ENCODE assay signal across 11 mouse cellular contexts in genomic region chr13:51191416-51192140, GRCm38 (mm10). TPM values are rescaled to one million over a fixed set of nuclear protein-coding genes. Genes with fewer than 3 reads are reported as not detected.
DNase-seq lines count a peak whose midpoint lies in the region; ATAC-seq and TF ChIP-seq lines count a peak whose summit lies in the region.
"Had no signal": no experiment of that assay in that cellular context is flagged by ENCODE, and none has a peak within 500 bp of the region (broad histone marks: within the 10 kb centered on the region; RNA-seq: fewer than 3 reads in every experiment).

No protein-coding gene starts in this region.

- no peak overlapping the region for H3K27ac ChIP-seq in layer of hippocampus, adult 2 months
- no peak overlapping the region for H3K27ac ChIP-seq in kidney, postnatal 0 days
- H3K27ac ChIP-seq: forebrain, embryonic 13.5 days; limb, embryonic 12.5 days had no signal

- no peaks in the 10 kb centered on the region for H3K9me3 ChIP-seq in kidney, postnatal 0 days (replicated peaks; ENCODE audit: low read length)
- H3K9me3 ChIP-seq: forebrain, embryonic 13.5 days had no signal

- H3K27me3 ChIP-seq in kidney, postnatal 0 days (ENCODE audit: insufficient read depth, low read length) = no peaks in the 10 kb centered on the region
- H3K27me3 ChIP-seq: forebrain, embryonic 13.5 days; limb, embryonic 12.5 days had no signal

- H3K36me3 ChIP-seq in kidney, postnatal 0 days (ENCODE audit: insufficient read depth, low read length) = no peaks in the 10 kb centered on the region
- H3K36me3 ChIP-seq: limb, embryonic 12.5 days had no signal

- no peak overlapping the region for H3K9ac ChIP-seq in kidney, postnatal 0 days (ENCODE audit: low read depth, low read length)
- H3K9ac ChIP-seq: forebrain, embryonic 13.5 days; limb, embryonic 12.5 days had no signal

- ATAC-seq in kidney, postnatal 0 days (replicated peaks; ENCODE audit: low FRiP score, low read depth) = no peak
- ATAC-seq: forebrain, embryonic 13.5 days had no signal

- peak; percentile 33 to 38 for DNase-seq in adrenal gland, adult 18-20 months (ENCODE audit: low spot score in 2 of 2)
- DNase-seq in adrenal gland, adult 8-10 months = no peak
- peak in 1 of 2 experiments; percentile 34 for DNase-seq in layer of hippocampus, adult 2 months (ENCODE audit: low spot score in 2 of 2)
- no peak for DNase-seq in layer of hippocampus, postnatal 36 days
- DNase-seq in Muller cell, postnatal 12 days (ENCODE audit: inconsistent ontology term) = peak; percentile 35
- DNase-seq in kidney, postnatal 0 days (ENCODE audit: low spot score) = peak; percentile 83
- no peak for DNase-seq in cerebellum, adult 9-10 months
- DNase-seq in layer of hippocampus, adult 9-10 months (ENCODE audit: low spot score) = no peak

- TF ChIP-seq CTCF in layer of hippocampus, adult 2 months (conservative IDR thresholded peaks at IDR 0.05) = peak; percentile 75
- peak; percentile 70 for TF ChIP-seq CTCF in kidney, postnatal 0 days (IDR thresholded peaks at IDR 0.05; ENCODE audit: low read depth)

- WGBS in kidney, postnatal 0 days = 72% methylated on average over 6 of the region's 6 CpGs

- H3K4me2 ChIP-seq in kidney, postnatal 0 days (ENCODE audit: low read length) = no peak overlapping the region
- H3K4me2 ChIP-seq: forebrain, embryonic 13.5 days; limb, embryonic 12.5 days had no signal

- no peak overlapping the region for H3K4me3 ChIP-seq in layer of hippocampus, adult 2 months
- no peak overlapping the region for H3K4me3 ChIP-seq in kidney, postnatal 0 days (replicated peaks; ENCODE audit: low read depth, low read length)
- H3K4me3 ChIP-seq: forebrain, embryonic 13.5 days; limb, embryonic 12.5 days; myocyte had no signal

- no peaks in the 10 kb centered on the region for H3K4me1 ChIP-seq in kidney, postnatal 0 days (replicated peaks; ENCODE audit: insufficient read depth, low read length)
- H3K4me1 ChIP-seq: forebrain, embryonic 13.5 days had no signal

RNA-seq across cellular contexts. Expression of gene Nxnl2, which starts 20.8 kb away (rescaled TPM):
- total RNA-seq in adrenal gland, adult 18-20 months (2021) = under 1 TPM; 0.27 to 0.67 TPM
- under 1 TPM in 2 of 4 experiments, not detected in 2; 0.45 to 0.65 TPM for total RNA-seq in adrenal gland, adult 8-10 months (2022)
- under 1 TPM in 1 of 2 experiments, not detected in 1; 0.31 TPM for total RNA-seq in layer of hippocampus, adult 2 months (2021)
- total RNA-seq in layer of hippocampus, postnatal 36 days (2021) = under 1 TPM; 0.25 TPM
- 2.3 and 2.5 TPM in 2 replicates for polyA plus RNA-seq in kidney, postnatal 0 days (2015; fragmentation: Nextera tagmentation; extraction: Ambion mirVana)
- polyA plus RNA-seq: myocyte had no signal

Comparison
In these comparisons a context has a peak if more than half of its experiments do, and no peak if none do; other contexts are left out.
1. DNase-seq: peak in adrenal gland, adult 18-20 months (2 of 2), Muller cell, postnatal 12 days (single experiment) and kidney, postnatal 0 days (single experiment); none in adrenal gland, adult 8-10 months (single experiment), layer of hippocampus, postnatal 36 days (0 of 2), cerebellum, adult 9-10 months (single experiment) and layer of hippocampus, adult 9-10 months (single experiment).